Mouse (Mus musculus): Measurements from ENCODE around the gene Gm21905. TPM values are rescaled to one million over a fixed set of nuclear protein-coding genes. Genes with fewer than 3 reads are reported as not detected.

The Gm21905 gene
- polyA plus RNA-seq (2015; fragmentation: Nextera tagmentation; extraction: Ambion mirVana), result not detected in 2 replicates

- no peak within 1 kb of the TSS for H3K27ac ChIP-seq (ENCODE audit: low read length)
- 84% methylated on average over 5 of the region's 5 CpGs for WGBS
- H3K4me1 ChIP-seq (ENCODE audit: control insufficient read depth, insufficient read depth, low read length), result no peaks in the 10 kb centered on the region
- no peak within 1 kb of the TSS for H3K4me2 ChIP-seq (ENCODE audit: low read depth, low read length)
- H3K4me3 ChIP-seq (ENCODE audit: low read length), result no peak within 1 kb of the TSS
- no peaks in the 10 kb centered on the region for H3K9me3 ChIP-seq (ENCODE audit: control insufficient read depth, low read length)
- H3K27me3 ChIP-seq (replicated peaks; ENCODE audit: control insufficient read depth, insufficient read depth, low read length), result no peaks in the 10 kb centered on the region
- ATAC-seq, result no peak
- no peaks in the 10 kb centered on the region for H3K36me3 ChIP-seq (ENCODE audit: control insufficient read depth, insufficient read depth, low read length)
- no peak within 1 kb of the TSS for H3K9ac ChIP-seq (ENCODE audit: low read depth, low read length)
Measured at GRCm38 (mm10) chr5:67946321-67946720, at the start of gene Gm21905. Gm21905 (minus strand) TSS chr5:67946421.

- Histone ChIP-seq H3K9ac (ENCODE audit: low read depth, low read length) (no peak overlapping the region), H3K36me3 (ENCODE audit: control insufficient read depth, insufficient read depth, low read length) (no peaks in the 10 kb centered on the region), H3K27ac (ENCODE audit: low read length) (no peak overlapping the region), H3K9me3 (ENCODE audit: control insufficient read depth, low read length) (no peaks in the 10 kb centered on the region), H3K27me3 (replicated peaks; ENCODE audit: control insufficient read depth, insufficient read depth, low read length) (no peaks in the 10 kb centered on the region), H3K4me3 (ENCODE audit: low read length) (no peak overlapping the region), H3K4me1 (ENCODE audit: control insufficient read depth, insufficient read depth, low read length) (no peaks in the 10 kb centered on the region), H3K4me2 (ENCODE audit: low read depth, low read length) (no peak overlapping the region)
- ATAC-seq, result peak; percentile 84
Measured at GRCm38 (mm10) chr5:67990426-67990825, 44.2 kb upstream of the Gm21905 start.

- no peak overlapping the region for H3K4me2 ChIP-seq (ENCODE audit: low read depth, low read length)
- ATAC-seq, result no peak
- H3K9ac ChIP-seq (ENCODE audit: low read depth, low read length), result no peak overlapping the region
- 62% methylated on average over 3 of the region's 3 CpGs for WGBS
- H3K36me3 ChIP-seq (ENCODE audit: control insufficient read depth, insufficient read depth, low read length), result no peaks in the 10 kb centered on the region
- H3K4me3 ChIP-seq (ENCODE audit: low read length), result no peak overlapping the region
- no peak overlapping the region for H3K27ac ChIP-seq (ENCODE audit: low read length)
- H3K4me1 ChIP-seq (ENCODE audit: control insufficient read depth, insufficient read depth, low read length), result no peaks in the 10 kb centered on the region
- H3K27me3 ChIP-seq (replicated peaks; ENCODE audit: control insufficient read depth, insufficient read depth, low read length), result no peaks in the 10 kb centered on the region
- no peaks in the 10 kb centered on the region for H3K9me3 ChIP-seq (ENCODE audit: control insufficient read depth, low read length)
Measured at GRCm38 (mm10) chr5:67981946-67982526, 35.8 kb upstream of the Gm21905 start.

GRCm38 (mm10) chr5:67969536-67969935, 23.3 kb upstream of the Gm21905 start:
- Histone ChIP-seq H3K9me3 (ENCODE audit: control insufficient read depth, low read length) (no peaks in the 10 kb centered on the region), H3K27me3 (replicated peaks; ENCODE audit: control insufficient read depth, insufficient read depth, low read length) (no peaks in the 10 kb centered on the region), H3K4me2 (ENCODE audit: low read depth, low read length) (no peak overlapping the region), H3K27ac (ENCODE audit: low read length) (no peak overlapping the region), H3K9ac (ENCODE audit: low read depth, low read length) (no peak overlapping the region), H3K36me3 (ENCODE audit: control insufficient read depth, insufficient read depth, low read length) (no peaks in the 10 kb centered on the region), H3K4me3 (ENCODE audit: low read length) (no peak overlapping the region), H3K4me1 (ENCODE audit: control insufficient read depth, insufficient read depth, low read length) (no peaks in the 10 kb centered on the region)
- ATAC-seq, result no peak
- WGBS, result 79% methylated on average over 7 of the region's 7 CpGs

GRCm38 (mm10) chr5:67961708-67962629, 15.7 kb upstream of the Gm21905 start:
- whole genome bisulfite sequencing, result 67% methylated on average over 7 of the region's 7 CpGs
- no peaks in the 10 kb centered on the region for H3K4me1 ChIP-seq (ENCODE audit: control insufficient read depth, insufficient read depth, low read length)
- H3K4me3 ChIP-seq (ENCODE audit: low read length), result no peak overlapping the region
- H3K27me3 ChIP-seq (replicated peaks; ENCODE audit: control insufficient read depth, insufficient read depth, low read length), result no peaks in the 10 kb centered on the region
- H3K36me3 ChIP-seq (ENCODE audit: control insufficient read depth, insufficient read depth, low read length), result no peaks in the 10 kb centered on the region
- no peaks in the 10 kb centered on the region for H3K9me3 ChIP-seq (ENCODE audit: control insufficient read depth, low read length)
- peak; percentile 94 for ATAC-seq
- H3K27ac ChIP-seq (ENCODE audit: low read length), result peak overlapping the region; percentile 4; the same call in 1 of the 2 replicates
- H3K9ac ChIP-seq (ENCODE audit: low read depth, low read length), result no peak overlapping the region
- H3K4me2 ChIP-seq (ENCODE audit: low read depth, low read length), result no peak overlapping the region

GRCm38 (mm10) chr5:67955486-67955885, 9.3 kb upstream of the Gm21905 start:
- Histone ChIP-seq H3K4me3 (ENCODE audit: low read length) (no peak overlapping the region), H3K27me3 (replicated peaks; ENCODE audit: control insufficient read depth, insufficient read depth, low read length) (no peaks in the 10 kb centered on the region), H3K27ac (ENCODE audit: low read length) (no peak overlapping the region), H3K9ac (ENCODE audit: low read depth, low read length) (no peak overlapping the region), H3K36me3 (ENCODE audit: control insufficient read depth, insufficient read depth, low read length) (no peaks in the 10 kb centered on the region), H3K4me2 (ENCODE audit: low read depth, low read length) (no peak overlapping the region), H3K4me1 (ENCODE audit: control insufficient read depth, insufficient read depth, low read length) (no peaks in the 10 kb centered on the region), H3K9me3 (ENCODE audit: control insufficient read depth, low read length) (no peaks in the 10 kb centered on the region)
- no peak for ATAC-seq
- 77% methylated on average over 7 of the region's 7 CpGs for WGBS

- Histone ChIP-seq H3K9me3 (ENCODE audit: control insufficient read depth, low read length) (no peaks in the 10 kb centered on the region), H3K36me3 (ENCODE audit: control insufficient read depth, insufficient read depth, low read length) (no peaks in the 10 kb centered on the region), H3K4me2 (ENCODE audit: low read depth, low read length) (no peak overlapping the region), H3K4me1 (ENCODE audit: control insufficient read depth, insufficient read depth, low read length) (no peaks in the 10 kb centered on the region), H3K27me3 (replicated peaks; ENCODE audit: control insufficient read depth, insufficient read depth, low read length) (no peaks in the 10 kb centered on the region), H3K9ac (ENCODE audit: low read depth, low read length) (no peak overlapping the region), H3K4me3 (ENCODE audit: low read length) (no peak overlapping the region), H3K27ac (ENCODE audit: low read length) (no peak overlapping the region)
- WGBS, result 79% methylated on average over 4 of the region's 4 CpGs
- no peak for ATAC-seq
Measured at GRCm38 (mm10) chr5:67954097-67954496, 7.9 kb upstream of the Gm21905 start.

GRCm38 (mm10) chr5:67948074-67948473, 1.9 kb upstream of the Gm21905 start:
- Histone ChIP-seq H3K27ac (ENCODE audit: low read length) (no peak overlapping the region), H3K4me2 (ENCODE audit: low read depth, low read length) (no peak overlapping the region), H3K9me3 (ENCODE audit: control insufficient read depth, low read length) (no peaks in the 10 kb centered on the region), H3K9ac (ENCODE audit: low read depth, low read length) (no peak overlapping the region), H3K4me1 (ENCODE audit: control insufficient read depth, insufficient read depth, low read length) (no peaks in the 10 kb centered on the region), H3K27me3 (replicated peaks; ENCODE audit: control insufficient read depth, insufficient read depth, low read length) (no peaks in the 10 kb centered on the region), H3K36me3 (ENCODE audit: control insufficient read depth, insufficient read depth, low read length) (no peaks in the 10 kb centered on the region), H3K4me3 (ENCODE audit: low read length) (no peak overlapping the region)
- 89% methylated on average over 5 of the region's 5 CpGs for WGBS
- ATAC-seq, result no peak

GRCm38 (mm10) chr5:67947006-67947405, 785 bp upstream of the Gm21905 start:
- Histone ChIP-seq H3K36me3 (ENCODE audit: control insufficient read depth, insufficient read depth, low read length) (no peaks in the 10 kb centered on the region), H3K27me3 (replicated peaks; ENCODE audit: control insufficient read depth, insufficient read depth, low read length) (no peaks in the 10 kb centered on the region), H3K4me2 (ENCODE audit: low read depth, low read length) (no peak overlapping the region), H3K9ac (ENCODE audit: low read depth, low read length) (no peak overlapping the region), H3K4me1 (ENCODE audit: control insufficient read depth, insufficient read depth, low read length) (no peaks in the 10 kb centered on the region), H3K27ac (ENCODE audit: low read length) (no peak overlapping the region), H3K9me3 (ENCODE audit: control insufficient read depth, low read length) (no peaks in the 10 kb centered on the region), H3K4me3 (ENCODE audit: low read length) (no peak overlapping the region)
- ATAC-seq, result no peak
